Mouse (Mus musculus) megakaryocyte, embryonic 14.5 days (primary cell): ENCODE measurements around the gene Scn11a. TPM values are rescaled to one million over a fixed set of nuclear protein-coding genes. Genes with fewer than 3 reads are reported as not detected.

Experiments used
- H3K27me3 ChIP-seq: replicated peaks from 2 replicates; pipeline ENCODE3; 2012; ENCODE audit warnings: inconsistent platforms
- H3K36me3 ChIP-seq: replicated peaks from 2 replicates; pipeline ENCODE3; 2012; ENCODE audit warnings: low read length, inconsistent platforms, mixed read lengths
- H3K4me1 ChIP-seq: 2 replicates; pipeline ENCODE4 v1.6.1; 2012; ENCODE audit warnings: inconsistent platforms
- H3K4me3 ChIP-seq: replicated peaks from 2 replicates; pipeline ENCODE3; 2012; ENCODE audit warnings: moderate library complexity, mild to moderate bottlenecking, inconsistent platforms
- H3K9me3 ChIP-seq: 2 replicates; pipeline ENCODE4 v1.6.1; 2012; ENCODE audit warnings: inconsistent platforms
- FLI1 ChIP-seq: IDR thresholded peaks from 2 replicates; pipeline ENCODE4 v1.6.1; 2012; ENCODE audit warnings: low read length, inconsistent platforms, mixed read lengths
- GATA1 ChIP-seq: IDR thresholded peaks from 3 replicates; pipeline ENCODE4 v1.6.1; 2012; ENCODE audit warnings: mixed read lengths, low read length, inconsistent platforms, borderline replicate concordance
- polyA plus RNA-seq: library from polyadenylated mRNA; stranded (reverse); fragments of >175 nt; gene quantifications from 2 replicates; pipeline ENCODE4 v1.2.3, GENCODE M21; 2012; ENCODE audit warnings: low replicate concordance; ENCODE audit not compliant: insufficient read depth

The Scn11a gene
- polyA plus RNA-seq, 1 experiment = not detected

- peaks cover 5% of the 10 kb centered on the region for H3K27me3 ChIP-seq
- H3K9me3 ChIP-seq = peaks cover 11% of the 10 kb centered on the region
- no peaks in the 10 kb centered on the region for H3K36me3 ChIP-seq
- no peak overlapping the region for H3K4me3 ChIP-seq
- TF ChIP-seq FLI1 (no peak), GATA1 (no peak)
- peaks cover 12% of the 10 kb centered on the region for H3K4me1 ChIP-seq
Observed at GRCm38 (mm10) chr9:119803169-119803827, 22.0 kb downstream of the Scn11a start.

GRCm38 (mm10) chr9:119801460-119801859 lies 23.8 kb downstream of the Scn11a start:
- H3K27me3 ChIP-seq = no peaks in the 10 kb centered on the region
- H3K4me1 ChIP-seq = peaks cover 12% of the 10 kb centered on the region
- no peaks in the 10 kb centered on the region for H3K36me3 ChIP-seq
- peaks cover 21% of the 10 kb centered on the region for H3K9me3 ChIP-seq
- H3K4me3 ChIP-seq = peak overlapping the region; percentile 72
- TF ChIP-seq FLI1 (no peak), GATA1 (no peak)

GRCm38 (mm10) chr9:119796791-119797190 lies 28.5 kb downstream of the Scn11a start:
- H3K4me1 ChIP-seq = peaks cover 10% of the 10 kb centered on the region
- no peak for TF ChIP-seq FLI1
- no peak for TF ChIP-seq GATA1
- H3K9me3 ChIP-seq = peaks cover 40% of the 10 kb centered on the region

GRCm38 (mm10) chr9:119795254-119795912 lies 29.9 kb downstream of the Scn11a start:
- no peak overlapping the region for H3K4me3 ChIP-seq
- TF ChIP-seq FLI1 (no peak), GATA1 (no peak)
- H3K36me3 ChIP-seq = no peaks in the 10 kb centered on the region
- peaks cover 40% of the 10 kb centered on the region for H3K9me3 ChIP-seq
- no peaks in the 10 kb centered on the region for H3K27me3 ChIP-seq
- H3K4me1 ChIP-seq = no peaks in the 10 kb centered on the region

More at GRCm38 (mm10) chr9:119796791-119797190, 28.5 kb downstream of the Scn11a start:
- Histone ChIP-seq H3K4me3 (no peak overlapping the region), H3K36me3 (no peaks in the 10 kb centered on the region), H3K27me3 (no peaks in the 10 kb centered on the region)

- no peak overlapping the region for H3K4me3 ChIP-seq
- H3K27me3 ChIP-seq = no peaks in the 10 kb centered on the region
- no peak for TF ChIP-seq FLI1
- TF ChIP-seq GATA1 = no peak
- H3K4me1 ChIP-seq = no peaks in the 10 kb centered on the region
- H3K9me3 ChIP-seq = peaks cover 43% of the 10 kb centered on the region
- H3K36me3 ChIP-seq = no peaks in the 10 kb centered on the region
Observed at GRCm38 (mm10) chr9:119794470-119794869, 30.8 kb downstream of the Scn11a start.

GRCm38 (mm10) chr9:119792505-119792904 lies 32.8 kb downstream of the Scn11a start:
- Histone ChIP-seq H3K36me3 (no peaks in the 10 kb centered on the region), H3K9me3 (peaks cover 36% of the 10 kb centered on the region), H3K27me3 (no peaks in the 10 kb centered on the region), H3K4me3 (no peak overlapping the region), H3K4me1 (no peaks in the 10 kb centered on the region)
- TF ChIP-seq FLI1 (no peak), GATA1 (no peak)

- TF ChIP-seq GATA1 (no peak), FLI1 (no peak)
- no peak overlapping the region for H3K4me3 ChIP-seq
- no peaks in the 10 kb centered on the region for H3K4me1 ChIP-seq
- peaks cover 14% of the 10 kb centered on the region for H3K9me3 ChIP-seq
- H3K36me3 ChIP-seq = no peaks in the 10 kb centered on the region
- peaks cover 2% of the 10 kb centered on the region for H3K27me3 ChIP-seq
Observed at GRCm38 (mm10) chr9:119780901-119781300, 44.4 kb downstream of the Scn11a start.

- TF ChIP-seq FLI1 (no peak), GATA1 (no peak)
- no peaks in the 10 kb centered on the region for H3K27me3 ChIP-seq
- no peaks in the 10 kb centered on the region for H3K4me1 ChIP-seq
- H3K4me3 ChIP-seq = no peak overlapping the region
- no peaks in the 10 kb centered on the region for H3K36me3 ChIP-seq
- H3K9me3 ChIP-seq = peaks cover 14% of the 10 kb centered on the region
Observed at GRCm38 (mm10) chr9:119776661-119777060, 48.6 kb downstream of the Scn11a start.

- Histone ChIP-seq H3K27me3 (no peaks in the 10 kb centered on the region), H3K9me3 (peaks cover 17% of the 10 kb centered on the region), H3K36me3 (no peaks in the 10 kb centered on the region), H3K4me3 (no peak overlapping the region), H3K4me1 (no peaks in the 10 kb centered on the region)
- TF ChIP-seq FLI1 = no peak
- no peak for TF ChIP-seq GATA1
Observed at GRCm38 (mm10) chr9:119768585-119768984, 56.7 kb downstream of the Scn11a start.

GRCm38 (mm10) chr9:119760226-119760625 lies 65.0 kb downstream of the Scn11a start:
- Histone ChIP-seq H3K27me3 (no peaks in the 10 kb centered on the region), H3K9me3 (peaks cover 28% of the 10 kb centered on the region), H3K36me3 (no peaks in the 10 kb centered on the region), H3K4me3 (no peak overlapping the region), H3K4me1 (no peaks in the 10 kb centered on the region)
- TF ChIP-seq FLI1 (no peak), GATA1 (no peak)

- no peaks in the 10 kb centered on the region for H3K36me3 ChIP-seq
- TF ChIP-seq FLI1 = no peak
- no peak for TF ChIP-seq GATA1
Observed at GRCm38 (mm10) chr9:119759457-119759856, 65.8 kb downstream of the Scn11a start.

More at GRCm38 (mm10) chr9:119759457-119759856, 65.8 kb downstream of the Scn11a start:
- Histone ChIP-seq H3K9me3 (peaks cover 36% of the 10 kb centered on the region), H3K27me3 (no peaks in the 10 kb centered on the region), H3K4me3 (no peak overlapping the region), H3K4me1 (no peaks in the 10 kb centered on the region)
